Mouse (Mus musculus) heart, embryonic 15.5 days (tissue): ENCODE data around the gene Rffl. TPM values are rescaled to one million over a fixed set of nuclear protein-coding genes. Genes with fewer than 3 reads are reported as not detected.

Experiments used
- ATAC-seq: fragments of 200-750 bp; cut with Nextera tagmentation; replicated peaks from 2 replicates; pipeline ENCODE4 v1.8.0; 2017; ENCODE audit warnings: low read depth, moderate TSS enrichment; ENCODE audit not compliant: insufficient number of reproducible peaks, insufficient read depth, low FRiP score
- H3K27ac ChIP-seq: fragments of 300-500 bp; sonication (generic); 2 replicates; pipeline ENCODE4 v1.5.1; 2015; ENCODE audit warnings: mild to moderate bottlenecking, inconsistent platforms
- H3K27me3 ChIP-seq: fragments of 300-500 bp; sonication (generic); 2 replicates; pipeline ENCODE4 v1.6.1; 2015; ENCODE audit warnings: inconsistent platforms
- H3K36me3 ChIP-seq: fragments of 300-500 bp; sonication (generic); 2 replicates; pipeline ENCODE4 v1.6.1; 2015; ENCODE audit warnings: mild to moderate bottlenecking, inconsistent platforms
- H3K4me1 ChIP-seq: fragments of 300-500 bp; sonication (generic); replicated peaks from 2 replicates; pipeline ENCODE4 v1.6.1; 2015; ENCODE audit warnings: inconsistent platforms
- H3K4me2 ChIP-seq: fragments of 300-500 bp; sonication (generic); 2 replicates; pipeline ENCODE4 v1.6.1; 2015; ENCODE audit warnings: inconsistent platforms, mild to moderate bottlenecking, moderate library complexity
- H3K4me3 ChIP-seq: fragments of 300-500 bp; sonication (generic); 2 replicates; pipeline ENCODE4 v1.5.1; 2015; ENCODE audit warnings: mild to moderate bottlenecking, inconsistent platforms
- H3K9ac ChIP-seq: fragments of 300-500 bp; sonication (generic); 2 replicates; pipeline ENCODE4 v1.6.1; 2015; ENCODE audit warnings: mild to moderate bottlenecking, inconsistent platforms
- H3K9me3 ChIP-seq: fragments of 300-500 bp; sonication (generic); replicated peaks from 2 replicates; pipeline ENCODE4 v1.6.1; 2016; ENCODE audit warnings: inconsistent platforms
- WGBS: fragments of 180-500 bp; shearing (Covaris S2); methylation state at CpG from one replicate; pipeline ENCODE4 v1.1.7; 2015; ENCODE audit warnings: mixed read lengths; 5-methylcytosine and 5-hydroxymethylcytosine counted together
- polyA plus RNA-seq: library from polyadenylated mRNA; unstranded; fragments of >200 nt; fragmentation: Nextera tagmentation; extraction: Ambion mirVana; gene quantifications from 2 replicates; pipeline ENCODE4 v1.2.1, GENCODE M21; 2015

Rffl gene
- polyA plus RNA-seq, 1 experiment from 2014 or later, result 3.8 TPM

GRCm38 (mm10) chr11:82856032-82856431, 15.0 kb downstream of the Rffl start:
- Histone ChIP-seq H3K9me3 (no peaks in the 10 kb centered on the region), H3K27ac (no peak overlapping the region), H3K4me3 (no peak overlapping the region), H3K27me3 (no peaks in the 10 kb centered on the region), H3K36me3 (no peaks in the 10 kb centered on the region), H3K4me1 (peaks cover 3% of the 10 kb centered on the region; the same call in 1 of the 2 replicates), H3K9ac (no peak overlapping the region), H3K4me2 (no peak overlapping the region)
- ATAC-seq, result no peak
- 79% methylated on average over 10 of the region's 10 CpGs for WGBS

GRCm38 (mm10) chr11:82855327-82855973, 15.6 kb downstream of the Rffl start:
- Histone ChIP-seq H3K27ac (no peak overlapping the region), H3K9me3 (no peaks in the 10 kb centered on the region), H3K9ac (no peak overlapping the region), H3K27me3 (no peaks in the 10 kb centered on the region), H3K4me1 (peaks cover 3% of the 10 kb centered on the region; the same call in 1 of the 2 replicates), H3K4me3 (no peak overlapping the region), H3K36me3 (no peaks in the 10 kb centered on the region), H3K4me2 (no peak overlapping the region)
- no peak for ATAC-seq
- 76% methylated on average over 9 of the region's 9 CpGs for WGBS

DNA sequence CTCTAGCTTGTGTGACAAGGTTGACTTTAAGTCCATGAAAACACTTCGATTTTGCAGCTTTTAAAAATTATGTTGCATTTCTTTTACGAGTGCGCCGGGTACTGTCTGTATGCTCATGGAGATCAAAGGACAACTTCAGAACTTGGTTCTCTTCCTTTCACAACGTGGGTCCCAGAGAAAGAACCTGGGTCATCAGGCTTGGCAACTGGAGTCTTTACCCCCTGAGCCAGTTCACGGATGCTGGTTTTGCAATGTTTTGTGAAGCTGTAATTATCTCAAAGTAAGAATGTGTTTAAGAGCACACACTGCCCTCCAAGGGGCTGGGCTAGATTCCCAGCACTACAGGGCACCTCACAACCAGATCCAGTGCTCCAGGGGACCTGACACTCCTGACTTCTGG, 16.9 kb downstream of the Rffl start:
- no peak overlapping the region for H3K27ac ChIP-seq
- ATAC-seq, result no peak
- whole genome bisulfite sequencing, result 81% methylated on average over 6 of the region's 6 CpGs
- H3K4me3 ChIP-seq, result no peak overlapping the region
- no peaks in the 10 kb centered on the region for H3K9me3 ChIP-seq
- H3K9ac ChIP-seq, result no peak overlapping the region
- no peaks in the 10 kb centered on the region for H3K36me3 ChIP-seq
- H3K4me2 ChIP-seq, result no peak overlapping the region
- H3K27me3 ChIP-seq, result no peaks in the 10 kb centered on the region
- H3K4me1 ChIP-seq, result peaks cover 3% of the 10 kb centered on the region; the same call in 1 of the 2 replicates

DNA sequence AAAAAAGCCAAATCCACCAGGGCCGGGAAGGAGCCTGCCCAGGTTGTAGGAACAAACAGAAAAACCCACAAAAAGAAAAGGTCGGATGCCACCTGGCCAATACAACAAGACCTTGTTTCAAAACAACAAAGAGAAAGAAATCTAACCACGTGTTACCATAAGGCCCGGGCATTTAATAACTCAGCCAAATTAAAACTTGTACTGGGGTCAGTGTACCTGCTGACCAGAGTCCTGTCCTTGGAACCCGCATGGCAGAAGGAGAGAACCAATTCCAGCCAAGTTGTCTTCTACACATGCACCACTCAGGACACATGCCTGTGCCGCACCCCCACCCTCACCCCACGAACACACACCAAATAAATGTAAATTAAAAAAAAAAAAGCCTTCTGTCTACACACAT, 18.1 kb downstream of the Rffl start:
- ATAC-seq, result no peak
- Histone ChIP-seq H3K4me2 (no peak overlapping the region), H3K4me1 (peaks cover 3% of the 10 kb centered on the region; the same call in 1 of the 2 replicates), H3K9me3 (no peaks in the 10 kb centered on the region), H3K36me3 (no peaks in the 10 kb centered on the region), H3K27me3 (no peaks in the 10 kb centered on the region), H3K27ac (no peak overlapping the region), H3K4me3 (no peak overlapping the region), H3K9ac (no peak overlapping the region)
- WGBS, result 87% methylated on average over 7 of the region's 7 CpGs

DNA sequence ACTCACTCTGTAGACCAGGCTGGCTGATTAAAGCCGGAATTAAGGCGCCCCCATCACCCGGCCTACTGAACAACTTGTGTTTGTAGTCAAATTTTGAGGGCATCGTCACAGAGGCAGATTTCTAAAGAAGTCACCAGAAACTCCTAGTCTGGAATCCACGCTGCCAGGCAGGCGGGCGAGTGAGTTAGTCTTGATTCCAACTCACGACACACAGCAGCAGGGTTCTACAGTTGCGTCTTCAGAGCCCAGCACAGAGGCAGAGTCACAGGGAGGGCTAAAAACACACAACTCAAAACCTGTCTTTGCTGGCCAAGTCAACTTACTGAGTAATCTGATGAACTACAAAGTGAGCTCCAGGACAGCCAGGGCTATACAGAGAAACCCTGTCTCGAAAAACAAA, 18.5 kb downstream of the Rffl start:
- no peak overlapping the region for H3K27ac ChIP-seq
- no peak overlapping the region for H3K9ac ChIP-seq
- H3K9me3 ChIP-seq, result no peaks in the 10 kb centered on the region
- H3K36me3 ChIP-seq, result no peaks in the 10 kb centered on the region
- H3K4me3 ChIP-seq, result no peak overlapping the region
- no peak overlapping the region for H3K4me2 ChIP-seq
- H3K4me1 ChIP-seq, result peaks cover 5% of the 10 kb centered on the region; the same call in 1 of the 2 replicates
- 83% methylated on average over 10 of the region's 10 CpGs for WGBS
- H3K27me3 ChIP-seq, result no peaks in the 10 kb centered on the region
- no peak for ATAC-seq

- H3K27ac ChIP-seq, result no peak overlapping the region
- no peak for ATAC-seq
- 80% methylated on average over 11 of the region's 11 CpGs for WGBS
These were observed 18.9 kb downstream of the Rffl start for GRCm38 (mm10) chr11:82852115-82852514.

DNA sequence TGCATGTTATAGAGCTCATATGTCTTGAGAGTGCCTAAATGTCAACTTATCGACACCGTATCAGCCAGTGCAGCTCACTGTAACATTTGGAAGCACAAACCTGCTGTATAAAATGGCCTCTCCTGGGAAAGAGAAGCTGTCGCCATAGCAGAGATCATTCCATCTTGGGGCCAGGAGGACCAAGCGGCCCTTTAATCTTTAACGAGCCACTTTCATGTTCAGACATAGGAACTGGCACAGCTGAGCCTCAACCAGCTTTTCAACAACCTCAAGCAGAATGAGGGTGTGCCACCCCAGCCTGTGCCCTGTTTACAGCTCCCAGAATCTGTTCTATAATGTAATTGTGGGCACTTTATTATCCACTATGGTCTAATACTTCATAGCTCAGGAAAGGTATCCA, 20.8 kb downstream of the Rffl start:
- ATAC-seq, result no peak
- Histone ChIP-seq H3K27me3 (no peaks in the 10 kb centered on the region), H3K4me2 (no peak overlapping the region), H3K4me3 (no peak overlapping the region), H3K36me3 (no peaks in the 10 kb centered on the region), H3K27ac (no peak overlapping the region), H3K9me3 (no peaks in the 10 kb centered on the region), H3K4me1 (peaks cover 14% of the 10 kb centered on the region), H3K9ac (no peak overlapping the region)
- WGBS, result 66% methylated on average over 5 of the region's 5 CpGs

More at GRCm38 (mm10) chr11:82852115-82852514, 18.9 kb downstream of the Rffl start:
- H3K9me3 ChIP-seq, result no peaks in the 10 kb centered on the region
- no peak overlapping the region for H3K9ac ChIP-seq
- H3K27me3 ChIP-seq, result no peaks in the 10 kb centered on the region
- H3K4me1 ChIP-seq, result peaks cover 6% of the 10 kb centered on the region; the same call in 1 of the 2 replicates
- H3K4me3 ChIP-seq, result no peak overlapping the region
- H3K36me3 ChIP-seq, result no peaks in the 10 kb centered on the region
- no peak overlapping the region for H3K4me2 ChIP-seq

DNA sequence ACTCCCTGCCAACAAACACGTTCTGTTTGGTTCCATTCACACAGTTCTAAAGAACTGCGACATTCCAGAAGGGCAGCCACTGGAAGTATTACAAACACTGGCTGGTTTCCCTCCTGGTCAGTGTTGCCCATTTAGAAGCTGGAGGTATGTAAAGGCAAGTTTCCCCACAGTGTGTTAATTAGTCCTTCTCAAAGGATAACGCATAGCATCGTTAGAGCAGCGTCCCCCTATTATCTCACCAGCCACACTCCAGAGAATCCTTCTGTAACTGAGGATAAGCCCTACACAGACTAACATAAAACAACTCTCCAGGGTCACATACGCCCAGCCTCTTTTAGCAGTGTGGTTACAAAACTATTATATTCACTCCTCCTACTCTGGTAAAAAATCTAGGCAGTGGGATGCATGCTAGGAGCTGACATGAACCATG, 23.4 kb downstream of the Rffl start:
- Histone ChIP-seq H3K9me3 (no peaks in the 10 kb centered on the region), H3K4me3 (no peak overlapping the region), H3K36me3 (no peaks in the 10 kb centered on the region), H3K9ac (no peak overlapping the region), H3K4me1 (peaks cover 20% of the 10 kb centered on the region), H3K27me3 (no peaks in the 10 kb centered on the region), H3K4me2 (no peak overlapping the region), H3K27ac (no peak overlapping the region)
- ATAC-seq, result no peak
- 46% methylated on average over 6 of the region's 6 CpGs for WGBS

- no peak overlapping the region for H3K27ac ChIP-seq
These were observed 24.1 kb downstream of the Rffl start for GRCm38 (mm10) chr11:82846938-82847337.

DNA sequence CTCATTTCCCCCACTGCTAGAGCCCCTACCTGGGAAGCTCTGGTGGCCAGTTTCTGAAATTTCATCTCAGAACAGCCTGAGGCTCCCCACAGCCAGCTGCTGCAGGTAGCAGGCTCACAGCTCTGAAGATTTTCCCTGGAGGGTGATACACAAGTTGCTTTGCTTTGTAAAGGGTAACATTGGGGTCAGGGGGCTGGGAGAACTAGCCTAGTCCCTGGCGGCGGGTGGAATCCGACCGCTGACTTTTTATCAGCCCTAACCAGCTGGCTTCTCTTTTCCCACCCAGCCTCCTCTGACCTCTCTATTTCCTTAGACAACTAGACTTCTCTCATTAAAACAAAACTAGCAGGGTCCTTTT, 25.0 kb downstream of the Rffl start:
- 15% methylated on average over 4 of the region's 4 CpGs for WGBS
- no peak for ATAC-seq

More at GRCm38 (mm10) chr11:82846938-82847337, 24.1 kb downstream of the Rffl start:
- ATAC-seq, result no peak
- Histone ChIP-seq H3K27me3 (no peaks in the 10 kb centered on the region), H3K9me3 (no peaks in the 10 kb centered on the region), H3K4me1 (peaks cover 20% of the 10 kb centered on the region), H3K4me3 (no peak overlapping the region), H3K9ac (no peak overlapping the region), H3K36me3 (no peaks in the 10 kb centered on the region), H3K4me2 (no peak overlapping the region)
- WGBS, result 74% methylated on average over 3 of the region's 3 CpGs

GRCm38 (mm10) chr11:82845415-82846078, 25.5 kb downstream of the Rffl start:
- Histone ChIP-seq H3K4me3 (peak overlapping the region; percentile 40), H3K36me3 (no peaks in the 10 kb centered on the region), H3K9me3 (no peaks in the 10 kb centered on the region), H3K27me3 (no peaks in the 10 kb centered on the region), H3K4me2 (peak overlapping the region; percentile 68), H3K9ac (peak overlapping the region; percentile 41), H3K27ac (peak overlapping the region; percentile 29), H3K4me1 (peaks cover 20% of the 10 kb centered on the region)
- ATAC-seq, result peak; percentile 89; the same call in 1 of the 2 replicates
- WGBS, result 19% methylated on average over 16 of the region's 16 CpGs

More for the DNA sequence above, 25.0 kb downstream of the Rffl start:
- Histone ChIP-seq H3K27ac (peak overlapping the region; percentile 29), H3K4me1 (peaks cover 20% of the 10 kb centered on the region), H3K9me3 (no peaks in the 10 kb centered on the region), H3K9ac (peak overlapping the region; percentile 41), H3K4me2 (peak overlapping the region; percentile 68), H3K36me3 (no peaks in the 10 kb centered on the region), H3K27me3 (no peaks in the 10 kb centered on the region), H3K4me3 (peak overlapping the region; percentile 40)
